Mouse (Mus musculus) left cerebral cortex, adult 2 months (tissue): ENCODE measurements around the gene Gm42517. TPM values are rescaled to one million over a fixed set of nuclear protein-coding genes. Genes with fewer than 3 reads are reported as not detected.

Source experiments
- DNase-seq, 2 experiments: peaks; one replicate each; pipeline ENCODE4 v3.0.0; 2021 to 2022; ENCODE audit warnings: low spot score in 2 of 2, mixed read lengths in 1 of 2; ENCODE audit errors: extremely low spot score in 1 of 2
- H3K27ac ChIP-seq: fragments of 200-600 bp; 2 replicates; pipeline ENCODE4 v1.8.1; 2022
- H3K4me3 ChIP-seq: fragments of 200-600 bp; 2 replicates; pipeline ENCODE4 v1.8.1; 2022
- CTCF ChIP-seq: fragments of 200-600 bp; IDR thresholded peaks from 2 replicates; pipeline ENCODE4 v1.8.1; 2022; ENCODE audit warnings: antibody characterized with exemption, mild to moderate bottlenecking, moderate library complexity
- intact Hi-C: fragments of 180-260 bp; cut with DNase I; formaldehyde crosslinking; loops from one replicate; pipeline ENCODE4 v1.15.1; 2025
- long read RNA-seq, 2 experiments: library from polyadenylated mRNA; stranded (forward); transcript quantifications; one replicate each; pipeline ENCODE4 v2.0.0; 2021; ENCODE audit warnings: borderline mapping rate in 2 of 2
- total RNA-seq, 2 experiments: library from RNA; stranded (reverse); gene quantifications; 2 replicates each; pipeline ENCODE4 v1.2.3; 2021

Gene Gm42517
- total RNA-seq: 10 to 100 TPM; 59.8 to 70.1 TPM
- long read RNA-seq, experiment 1, transcript Gm42517-201 (1 exons, 1,850 nt): major isoform, 56 of 56 reads
- long read RNA-seq, experiment 1, partial matches to known transcripts: 0 of 56 reads
- long read RNA-seq, experiment 1, other reads (novel, unspliced or antisense): 0 of 56 reads
- long read RNA-seq, experiment 2, transcript Gm42517-201 (1 exons, 1,850 nt): major isoform, 34 of 34 reads
- long read RNA-seq, experiment 2, partial matches to known transcripts: 0 of 34 reads
- long read RNA-seq, experiment 2, other reads (novel, unspliced or antisense): 0 of 34 reads

DNA sequence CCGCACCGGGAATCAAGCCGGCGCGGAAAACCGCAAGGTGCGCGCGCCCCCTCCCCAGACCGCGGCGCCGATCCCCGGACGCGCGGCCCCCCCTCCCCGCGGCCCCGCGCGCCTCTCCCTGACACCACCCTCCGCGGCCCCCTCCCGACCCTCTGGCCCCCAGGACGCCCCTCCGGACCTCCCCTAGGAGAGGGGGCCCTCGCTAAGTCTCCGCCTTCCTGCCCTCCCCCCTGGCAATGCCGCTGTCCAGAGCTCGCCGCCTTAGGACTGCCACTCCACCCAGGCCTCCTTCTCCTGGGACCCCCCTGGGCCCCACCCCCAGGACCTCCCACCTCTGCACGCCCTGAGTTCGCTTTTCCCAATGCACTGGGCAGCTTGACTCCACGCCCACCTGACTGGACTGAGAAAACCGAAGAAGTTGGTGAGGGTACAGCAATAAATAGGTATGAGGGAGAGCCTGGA is at the start of gene Gm42517:
Gene Gm42517, minus strand, starts transcription at position 52 of the 462 bp plus-strand sequence.
- DNase-seq: peak in 1 of 2 experiments; percentile 33
- TF ChIP-seq CTCF: no peak
- Histone ChIP-seq H3K27ac (peak within 1 kb of the TSS; percentile 98), H3K4me3 (peak within 1 kb of the TSS; percentile 77)
- intact Hi-C loops: loop anchor here (2.0 to 5.0 kb wide), 3 partner anchors 39 to 94 kb away; partner anchors contain the start of genes Atp5k and Pcgf3

DNA sequence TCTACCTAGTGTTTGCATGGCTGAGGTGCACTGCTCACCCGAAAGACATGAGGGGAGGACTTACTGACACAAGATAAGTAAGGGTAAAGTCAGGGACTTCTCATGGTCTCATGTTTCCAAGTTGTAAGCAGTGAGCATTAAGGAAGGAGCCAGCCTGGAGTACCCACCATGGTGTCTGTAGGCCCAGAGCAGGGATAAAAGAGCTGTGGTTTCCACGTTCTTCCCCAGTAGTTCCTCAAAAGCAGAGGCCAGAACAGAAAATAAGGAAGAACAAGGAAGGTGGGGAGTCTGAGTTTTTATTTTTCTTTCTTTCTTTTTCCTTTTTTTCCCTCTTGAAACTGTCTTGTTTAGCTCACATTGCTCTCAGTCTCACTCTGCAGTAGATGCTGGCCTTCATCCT is 47.0 kb upstream of the Gm42517 start:
- TF ChIP-seq CTCF: no peak
- H3K4me3 ChIP-seq: no peak overlapping the region
- no peak overlapping the region for H3K27ac ChIP-seq
- intact Hi-C loops: no loop called here
- no peak for DNase-seq

DNA sequence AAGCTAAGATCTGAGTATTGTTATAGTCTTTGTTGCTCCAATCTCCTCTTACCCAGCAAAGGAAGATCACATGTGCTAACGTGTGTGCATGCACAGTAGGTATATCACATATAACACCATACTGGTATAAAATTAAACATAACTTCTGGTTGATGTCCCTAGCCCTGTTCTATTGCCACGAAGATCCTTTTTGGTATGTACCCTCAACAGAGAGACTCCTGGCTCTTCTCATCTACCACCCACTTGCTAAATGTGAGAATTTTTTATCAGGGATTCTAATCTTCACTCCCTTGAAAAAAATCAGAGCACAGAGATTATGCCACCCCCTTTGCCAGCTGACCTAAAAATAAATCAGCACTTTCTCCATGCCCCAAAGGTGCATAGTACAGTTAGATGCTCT is 39.3 kb upstream of the Gm42517 start:
- no peak for DNase-seq
- Histone ChIP-seq H3K4me3 (no peak overlapping the region), H3K27ac (peak overlapping the region; percentile 32; the same call in 1 of the 2 replicates)
- no peak for TF ChIP-seq CTCF
- intact Hi-C loops: loop anchor here (2.0 kb wide), 2 partner anchors 20 to 38 kb away; no protein-coding TSS in a partner anchor

DNA sequence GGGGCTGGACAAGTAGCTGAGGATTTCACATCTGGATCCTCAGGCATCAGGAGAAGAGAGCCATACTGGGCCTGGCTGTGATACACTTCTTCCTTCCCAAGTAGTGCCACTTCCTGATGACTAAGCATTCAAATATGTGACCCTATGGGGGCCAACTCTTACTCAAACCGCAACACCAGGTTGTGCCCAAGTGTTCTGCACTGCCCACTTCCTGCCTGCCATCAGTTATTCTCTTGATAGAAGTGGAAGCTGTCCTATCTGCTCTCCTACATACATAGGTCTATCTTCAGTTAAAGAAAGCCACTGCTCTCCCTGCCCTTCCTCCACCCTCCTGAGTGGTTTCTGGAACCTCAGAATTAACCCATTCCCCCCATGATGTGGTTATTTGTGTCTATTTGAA is 37.7 kb upstream of the Gm42517 start:
- TF ChIP-seq CTCF: no peak
- intact Hi-C loops: no loop called here
- no peak overlapping the region for H3K27ac ChIP-seq
- no peak overlapping the region for H3K4me3 ChIP-seq
- no peak for DNase-seq

DNA sequence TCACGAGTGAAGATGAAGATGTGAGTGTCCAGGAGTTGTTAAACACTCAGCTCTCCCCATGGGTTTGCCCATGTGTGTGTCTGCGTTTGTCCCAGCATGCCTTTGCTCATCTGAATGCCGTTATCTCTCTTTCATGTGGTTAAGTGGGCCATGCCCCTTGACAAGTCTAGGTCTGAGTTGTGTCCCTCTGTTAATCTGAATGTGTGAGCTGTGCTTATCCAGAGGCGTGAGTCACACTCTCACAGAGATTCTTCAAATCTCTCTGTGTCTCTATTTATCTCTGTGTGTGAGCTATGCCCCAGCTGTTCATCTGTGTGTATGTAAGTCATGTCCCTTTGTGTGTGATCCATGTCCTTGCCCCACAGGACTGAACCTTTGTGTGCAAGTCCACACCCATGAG is 35.7 kb upstream of the Gm42517 start:
- no peak overlapping the region for H3K27ac ChIP-seq
- H3K4me3 ChIP-seq: no peak overlapping the region
- intact Hi-C loops: no loop called here
- TF ChIP-seq CTCF: no peak
- DNase-seq: no peak

DNA sequence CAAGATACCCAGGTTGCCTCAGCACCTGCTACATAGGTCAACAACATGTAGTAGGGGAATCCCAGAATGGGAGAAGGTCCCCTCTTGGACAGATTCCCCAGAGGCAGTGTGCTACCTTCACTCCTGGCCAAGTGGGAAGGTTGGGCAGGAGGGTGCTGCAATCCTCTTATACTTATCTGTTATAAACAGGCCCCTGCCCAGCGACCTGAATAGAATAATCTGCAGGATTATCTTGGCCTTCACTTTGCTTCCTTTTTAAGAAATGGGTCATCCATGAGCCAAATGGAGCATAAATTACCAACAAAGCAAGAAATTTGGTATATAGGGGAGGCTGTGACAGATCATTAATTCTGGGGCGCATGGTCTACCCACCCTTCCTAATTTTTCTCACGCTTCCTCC is 22.0 kb upstream of the Gm42517 start:
- intact Hi-C loops: no loop called here
- no peak for DNase-seq
- Histone ChIP-seq H3K27ac (no peak overlapping the region), H3K4me3 (no peak overlapping the region)
- TF ChIP-seq CTCF: no peak

DNA sequence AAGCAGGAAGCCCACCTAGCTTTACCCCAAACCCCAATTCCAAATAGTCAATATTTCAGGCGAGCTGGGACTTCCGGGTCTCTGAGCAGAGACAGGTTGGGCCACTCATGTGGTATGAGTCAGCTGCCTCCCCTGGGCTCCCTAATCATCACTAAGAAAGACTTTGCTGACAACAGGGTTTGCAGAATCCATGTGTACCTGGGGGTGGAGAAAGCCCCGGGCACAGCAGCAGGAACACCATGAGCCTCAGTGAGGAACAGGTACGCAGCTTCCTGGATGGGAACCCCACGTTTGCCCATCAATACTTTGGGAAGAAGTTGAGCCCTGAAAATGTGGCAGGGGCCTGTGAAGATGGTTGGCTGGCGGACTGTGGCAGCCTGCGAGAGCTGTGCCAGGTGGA is 20.5 kb upstream of the Gm42517 start, which contains the start of gene Pde6b:
Gene Pde6b, plus strand, starts transcription at position 191 of the 400 bp plus-strand sequence.
- intact Hi-C loops: no loop called here
- DNase-seq: no peak
- no peak for TF ChIP-seq CTCF
- no peak within 1 kb of the TSS for H3K4me3 ChIP-seq
- H3K27ac ChIP-seq: no peak within 1 kb of the TSS

DNA sequence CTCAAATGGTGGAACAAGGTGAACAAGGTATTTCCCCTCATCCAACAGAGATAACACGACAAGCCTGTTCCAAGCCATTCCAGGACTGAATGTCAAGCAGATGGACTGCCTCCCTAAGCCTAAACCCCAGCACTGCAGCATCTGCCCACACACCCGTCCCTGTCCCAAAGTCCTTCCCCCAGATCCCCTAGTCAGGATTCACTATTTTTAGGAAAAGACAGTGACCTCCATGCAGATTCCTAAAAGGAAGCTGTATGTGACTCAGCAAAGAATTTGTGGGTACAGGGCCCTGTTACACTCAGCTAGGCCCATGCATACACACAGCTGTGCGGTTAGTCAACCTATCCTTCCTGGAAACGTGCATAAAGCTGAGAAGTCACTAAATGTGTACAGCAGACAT is 18.7 kb upstream of the Gm42517 start:
- intact Hi-C loops: loop anchor here (2.0 kb wide), 1 partner anchor 20 kb away; no protein-coding TSS in a partner anchor
- DNase-seq: no peak
- Histone ChIP-seq H3K27ac (peak overlapping the region; percentile 74), H3K4me3 (no peak overlapping the region)
- TF ChIP-seq CTCF: no peak

DNA sequence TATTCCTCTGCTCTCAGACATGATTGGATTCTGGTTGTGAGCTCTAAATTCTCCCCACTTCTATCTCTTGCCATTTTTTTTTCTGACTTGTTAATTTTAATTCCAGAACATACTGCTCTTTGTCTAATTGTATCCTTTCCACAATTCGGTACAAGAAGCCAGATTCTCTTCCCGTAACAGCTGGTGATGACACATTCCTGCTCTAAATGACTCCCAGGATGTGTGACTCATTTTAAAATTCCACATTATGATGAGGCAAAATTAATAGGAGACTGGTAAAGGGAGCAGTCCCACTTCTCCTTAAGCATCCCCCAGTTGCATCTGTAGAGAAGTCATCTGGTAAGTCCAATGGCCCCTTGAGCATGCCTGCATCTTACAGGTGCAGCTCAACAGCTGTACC is 17.9 kb upstream of the Gm42517 start:
- no peak for DNase-seq
- Histone ChIP-seq H3K27ac (peak overlapping the region; percentile 82), H3K4me3 (no peak overlapping the region)
- intact Hi-C loops: loop anchor here (1.0 to 2.0 kb wide), 2 partner anchors 16 to 21 kb away; no protein-coding TSS in a partner anchor
- no peak for TF ChIP-seq CTCF

DNA sequence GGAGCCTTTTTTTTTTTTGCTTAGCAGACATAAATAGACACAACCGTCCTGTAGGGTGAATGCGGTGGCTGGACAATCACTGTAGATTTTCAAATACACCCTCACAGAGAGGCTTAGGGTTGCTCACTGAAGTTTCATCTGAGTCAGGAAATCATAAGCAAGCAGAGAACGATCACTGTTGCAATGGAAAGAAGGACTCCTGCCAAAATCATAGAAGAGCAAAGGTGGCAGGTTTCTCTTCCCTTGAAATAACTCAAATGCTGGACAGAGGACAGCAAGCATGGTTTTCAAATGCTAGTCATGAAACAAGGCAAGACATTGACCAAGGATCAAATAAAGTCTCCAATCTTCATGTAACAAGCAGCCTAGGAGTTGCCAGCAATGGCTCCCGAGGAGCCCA is 10.6 kb upstream of the Gm42517 start:
- intact Hi-C loops: no loop called here
- Histone ChIP-seq H3K4me3 (no peak overlapping the region), H3K27ac (no peak overlapping the region)
- TF ChIP-seq CTCF: no peak
- no peak for DNase-seq

DNA sequence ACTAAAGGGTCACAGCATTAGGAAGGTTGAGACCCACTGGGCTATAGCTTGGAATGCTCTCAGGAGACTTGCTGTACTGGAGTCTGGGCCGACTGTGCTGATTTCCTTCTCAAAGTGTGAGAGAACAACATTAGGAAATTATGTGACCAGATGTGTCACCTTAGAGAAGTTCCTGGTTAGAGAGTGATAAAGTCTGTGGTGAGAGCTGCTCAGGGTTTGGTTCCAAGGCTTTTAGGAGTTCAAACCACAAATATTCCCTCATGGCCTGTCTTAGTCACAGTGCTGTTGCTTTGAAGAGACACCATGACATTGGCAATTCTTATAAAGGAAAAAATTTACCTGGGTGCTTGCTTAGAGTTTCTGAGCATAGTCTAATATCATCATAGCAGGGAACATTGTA is 8.3 kb upstream of the Gm42517 start:
- DNase-seq: no peak
- no peak overlapping the region for H3K27ac ChIP-seq
- TF ChIP-seq CTCF: no peak
- H3K4me3 ChIP-seq: no peak overlapping the region
- intact Hi-C loops: no loop called here

DNA sequence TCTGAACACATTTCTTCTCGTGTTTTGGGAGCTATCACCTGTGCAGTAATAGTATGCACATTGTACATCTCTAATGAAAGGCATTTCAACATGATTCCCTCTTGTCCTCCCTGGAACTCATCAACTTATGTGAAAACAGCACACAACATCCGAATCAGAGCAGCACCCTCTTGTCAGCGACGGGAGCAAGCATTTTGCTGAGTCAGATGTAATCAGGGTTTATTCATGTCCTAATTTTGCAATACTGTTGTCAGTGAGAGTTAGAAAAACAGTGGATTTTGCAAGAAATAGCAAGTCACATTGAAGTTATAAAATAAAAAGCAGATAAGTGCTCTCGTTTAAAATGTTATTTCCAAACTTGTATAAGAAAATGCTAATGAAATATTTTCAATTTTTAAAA is 6.4 kb upstream of the Gm42517 start:
- no peak for TF ChIP-seq CTCF
- Histone ChIP-seq H3K27ac (no peak overlapping the region), H3K4me3 (no peak overlapping the region)
- DNase-seq: no peak
- intact Hi-C loops: no loop called here

DNA sequence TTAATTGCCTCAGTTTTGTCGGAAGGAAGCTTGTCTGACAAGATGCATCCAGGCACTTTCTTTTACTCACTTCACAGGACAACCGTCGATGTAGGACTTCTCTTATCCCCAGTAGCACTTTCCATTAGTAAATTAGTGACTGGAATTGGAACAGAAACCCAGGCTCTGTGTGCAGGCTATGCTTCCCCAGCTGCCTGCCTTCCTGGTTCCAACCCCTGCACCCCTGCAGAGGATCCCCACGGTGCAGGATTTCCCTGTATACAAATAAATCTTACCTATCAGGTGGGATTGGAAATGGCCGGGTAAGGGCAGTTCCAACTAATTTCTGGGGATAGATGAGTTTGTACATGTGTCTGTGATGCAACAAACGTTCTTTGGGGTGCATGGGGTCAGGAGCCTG is 2.2 kb upstream of the Gm42517 start:
- intact Hi-C loops: loop anchor here (1.0 to 5.0 kb wide), 4 partner anchors 15 to 92 kb away; partner anchors contain the start of genes Atp5k and Pcgf3
- no peak for DNase-seq
- no peak for TF ChIP-seq CTCF
- peak overlapping the region; percentile 77 for H3K4me3 ChIP-seq
- peak overlapping the region; percentile 58 for H3K27ac ChIP-seq
